Mouse (Mus musculus) ES-CJ7 (cell line): Measurements from ENCODE around the gene Rad23a.

Experiments
- DNase-seq: peaks from one replicate; pipeline ENCODE4 v3.0.0; 2011; ENCODE audit warnings: low read depth, low spot score

The Rad23a gene

DNA sequence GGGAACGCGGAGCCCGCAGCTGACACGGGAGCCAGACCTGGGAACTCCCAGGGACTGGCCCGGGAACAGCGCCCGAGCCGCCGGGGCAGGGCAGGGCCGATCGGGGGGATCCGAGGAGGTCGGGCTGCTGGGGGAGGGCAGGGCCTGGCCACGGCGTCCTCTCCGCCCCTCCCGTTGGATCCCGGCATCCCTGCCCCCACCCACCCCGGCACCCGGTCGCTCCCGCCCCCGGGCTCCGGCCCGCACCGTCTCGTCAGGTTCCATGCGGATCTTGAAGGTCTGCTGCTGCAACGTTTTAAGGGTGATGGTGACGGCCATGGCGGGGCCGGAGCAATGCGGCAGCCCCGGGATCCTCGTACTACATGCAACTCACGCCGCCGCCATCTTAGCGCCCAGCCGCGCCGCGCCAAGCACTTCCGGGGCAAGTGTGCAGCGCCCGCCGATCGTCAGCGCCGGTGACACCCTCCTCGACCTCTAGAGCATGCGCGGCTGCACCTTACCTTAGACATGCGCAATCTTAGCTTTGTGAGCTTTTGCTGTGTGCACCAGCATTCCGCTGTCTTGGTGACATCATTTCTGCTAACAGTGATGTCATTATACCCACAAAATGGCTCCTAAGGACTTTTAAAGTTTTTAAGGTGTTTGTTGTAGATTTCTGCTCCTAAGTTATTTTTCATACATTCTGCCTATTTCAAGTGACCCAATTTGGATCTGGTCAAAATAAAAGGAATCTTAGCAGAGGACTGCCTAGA, at the start of gene Rad23a:
Gene Rad23a, minus strand, starts transcription at position 418 of the 752 bp plus-strand sequence.
- peak; percentile 100 for DNase-seq

DNA sequence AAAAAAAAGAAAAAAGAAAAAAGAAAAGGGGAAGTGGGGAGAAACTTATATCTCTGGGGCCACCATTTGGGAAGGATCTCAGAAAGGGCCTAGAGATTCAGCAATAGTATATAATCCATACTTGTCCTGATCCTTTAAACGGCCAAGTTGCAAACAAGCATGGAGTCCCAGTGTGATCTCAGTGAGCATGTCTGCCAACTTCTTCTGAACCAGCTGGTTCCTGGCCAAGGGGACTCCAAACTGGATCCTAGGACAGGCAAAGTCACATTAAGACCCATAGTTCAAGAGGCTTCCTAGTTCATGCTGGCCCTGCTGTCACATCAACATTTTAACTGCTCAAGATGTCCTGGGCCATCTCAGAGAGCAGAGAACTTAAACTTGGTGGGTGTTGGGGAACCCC, 48.7 kb upstream of the Rad23a start:
- no peak for DNase-seq

DNA sequence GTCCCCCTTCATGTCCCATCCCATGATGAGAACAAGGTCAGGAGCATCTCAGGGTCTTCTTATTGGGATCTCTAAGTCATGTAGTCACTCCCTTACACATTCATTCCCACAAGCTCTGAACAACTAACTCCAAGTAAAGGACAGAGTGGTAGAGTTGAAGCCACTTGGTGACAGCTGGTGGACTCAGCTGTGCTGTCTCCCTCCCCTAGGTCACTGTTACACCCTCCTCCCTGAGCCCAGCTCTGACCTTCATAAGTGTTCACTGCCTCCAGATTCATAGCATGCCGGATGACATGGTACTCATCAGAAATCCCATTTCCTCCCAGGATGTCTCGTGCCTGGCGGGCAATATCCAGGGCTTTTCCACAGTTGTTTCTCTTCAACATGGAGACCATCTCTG, 47.8 kb upstream of the Rad23a start:
- no peak for DNase-seq

DNA sequence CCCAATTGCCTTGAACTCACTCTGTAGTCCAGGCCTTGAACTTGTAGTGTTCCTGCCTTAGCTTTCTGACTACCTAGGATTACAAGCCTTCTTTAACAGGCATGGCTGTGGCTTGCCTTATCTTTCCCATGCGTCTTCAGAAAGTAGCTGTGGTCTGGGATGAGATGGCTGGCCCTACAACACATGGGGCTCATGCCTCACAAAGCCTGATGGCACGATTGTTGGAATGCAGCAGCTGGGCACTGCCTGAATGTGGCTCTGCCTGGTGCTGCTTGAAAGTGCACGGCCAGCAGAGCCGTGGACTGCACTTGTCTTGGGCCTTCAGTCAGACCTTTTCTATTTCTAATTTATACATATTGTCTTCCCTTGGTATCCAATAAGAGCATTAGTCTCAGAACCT, 44.3 kb upstream of the Rad23a start:
- no peak for DNase-seq

- no peak for DNase-seq
Measured at GRCm38 (mm10) chr8:84878915-84879314, 38.5 kb upstream of the Rad23a start.

- no peak for DNase-seq
Measured at GRCm38 (mm10) chr8:84877297-84878035, 37.0 kb upstream of the Rad23a start.

GRCm38 (mm10) chr8:84874339-84874738, 33.9 kb upstream of the Rad23a start:
- no peak for DNase-seq

DNA sequence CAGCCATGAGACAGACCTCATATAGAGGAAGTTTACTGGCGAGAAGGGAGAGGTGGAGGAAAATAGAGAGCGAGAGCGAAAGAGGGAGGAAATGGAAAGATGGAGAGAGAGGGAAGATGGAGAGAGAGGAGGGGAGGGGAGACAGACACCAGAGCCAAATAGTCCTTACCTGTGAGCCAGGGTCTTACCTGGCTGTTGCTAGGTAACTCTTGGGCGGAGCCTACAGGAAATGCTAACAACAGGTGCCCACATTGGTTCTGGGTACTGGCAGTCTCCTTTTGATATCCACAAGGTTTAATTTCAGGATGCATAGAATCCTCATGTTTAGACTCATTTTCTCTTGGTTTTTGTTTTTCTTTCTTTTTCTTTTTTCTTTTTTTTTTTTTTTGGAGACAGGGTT, 32.6 kb upstream of the Rad23a start:
- peak; percentile 52 for DNase-seq

- DNase-seq, result peak; percentile 63
Measured at GRCm38 (mm10) chr8:84872309-84872965, 32.0 kb upstream of the Rad23a start.

DNA sequence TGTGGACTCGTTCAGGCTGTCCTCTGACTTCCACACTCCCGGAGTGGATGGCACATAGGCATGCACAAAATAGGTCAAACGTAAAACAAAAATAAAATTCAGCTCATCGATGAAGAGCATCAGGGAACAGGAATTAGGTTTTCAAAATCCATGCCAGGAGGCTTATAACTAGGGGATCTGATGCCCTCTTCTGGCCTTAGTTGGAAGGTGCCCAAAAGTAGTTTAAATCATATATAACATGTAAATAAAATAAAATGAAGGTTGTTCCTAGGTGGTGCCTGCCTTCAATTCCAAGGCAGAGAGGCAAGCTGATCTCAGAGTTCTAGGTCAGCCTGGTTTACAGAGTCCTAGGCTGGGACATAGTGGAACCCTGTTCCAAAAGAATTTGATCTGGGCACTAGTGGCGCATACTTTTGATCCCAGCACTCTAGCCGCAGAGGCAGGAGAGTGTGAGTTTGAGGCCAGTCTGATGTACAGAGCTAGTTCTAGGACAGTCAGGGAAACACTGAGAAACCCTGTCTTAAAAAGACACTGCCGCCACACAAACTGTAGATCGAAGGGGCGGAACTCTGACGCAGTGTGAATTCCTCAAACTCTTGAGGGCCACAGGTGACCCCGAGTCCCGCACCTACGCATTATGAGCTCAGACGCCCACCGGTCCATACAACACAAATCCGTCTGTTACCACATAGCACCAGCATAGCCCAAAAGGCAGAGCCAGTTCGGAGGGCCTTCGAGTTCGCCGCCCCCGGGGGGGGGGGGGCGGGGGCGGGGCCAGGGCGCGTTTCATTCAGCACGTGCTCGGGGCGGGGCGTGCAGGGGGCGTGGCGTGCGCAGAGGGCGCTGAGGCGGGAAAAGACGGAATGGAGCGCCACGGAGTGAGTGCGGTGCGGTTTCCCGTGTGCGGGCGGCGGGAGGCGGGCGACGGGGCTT, 31.2 kb upstream of the Rad23a start, which contains the start of gene Syce2:
Gene Syce2, plus strand, starts transcription at position 736 of the 933 bp plus-strand sequence.
- DNase-seq, result peak; percentile 86

DNA sequence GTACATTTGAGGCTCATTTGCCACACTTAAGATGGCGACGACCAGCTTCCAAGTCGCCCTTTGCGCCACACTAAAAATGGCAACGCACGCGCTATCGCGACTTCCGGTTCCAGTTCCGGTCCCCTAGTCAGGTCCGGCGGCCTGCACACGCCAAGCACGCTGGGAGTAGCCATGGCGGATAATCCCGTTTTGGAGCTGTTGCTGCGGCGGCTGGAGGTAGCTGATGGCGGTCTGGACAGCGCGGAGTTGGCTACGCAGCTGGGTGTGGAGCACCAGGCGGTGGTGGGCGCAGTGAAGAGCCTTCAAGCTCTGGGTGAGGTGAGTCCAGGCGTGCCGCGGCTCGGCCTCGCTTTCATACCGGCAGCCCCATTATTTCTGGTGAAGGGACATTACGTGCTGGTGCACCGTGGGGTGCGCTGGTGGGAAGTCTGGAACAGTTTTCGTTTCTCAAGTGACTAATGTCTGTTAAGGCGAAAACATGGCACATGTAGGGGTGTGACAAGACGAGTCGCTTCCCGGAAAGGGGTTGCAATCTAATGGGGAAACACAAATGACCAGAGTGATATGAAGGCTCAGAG, 16.5 kb upstream of the Rad23a start, which contains the start of gene Farsa:
Gene Farsa, plus strand, starts transcription at position 126 of the 578 bp plus-strand sequence.
- peak; percentile 97 for DNase-seq

GRCm38 (mm10) chr8:84856434-84856833, 16.0 kb upstream of the Rad23a start:
- DNase-seq, result no peak

GRCm38 (mm10) chr8:84847684-84848435, 7.4 kb upstream of the Rad23a start:
- DNase-seq, result peak; percentile 76

DNA sequence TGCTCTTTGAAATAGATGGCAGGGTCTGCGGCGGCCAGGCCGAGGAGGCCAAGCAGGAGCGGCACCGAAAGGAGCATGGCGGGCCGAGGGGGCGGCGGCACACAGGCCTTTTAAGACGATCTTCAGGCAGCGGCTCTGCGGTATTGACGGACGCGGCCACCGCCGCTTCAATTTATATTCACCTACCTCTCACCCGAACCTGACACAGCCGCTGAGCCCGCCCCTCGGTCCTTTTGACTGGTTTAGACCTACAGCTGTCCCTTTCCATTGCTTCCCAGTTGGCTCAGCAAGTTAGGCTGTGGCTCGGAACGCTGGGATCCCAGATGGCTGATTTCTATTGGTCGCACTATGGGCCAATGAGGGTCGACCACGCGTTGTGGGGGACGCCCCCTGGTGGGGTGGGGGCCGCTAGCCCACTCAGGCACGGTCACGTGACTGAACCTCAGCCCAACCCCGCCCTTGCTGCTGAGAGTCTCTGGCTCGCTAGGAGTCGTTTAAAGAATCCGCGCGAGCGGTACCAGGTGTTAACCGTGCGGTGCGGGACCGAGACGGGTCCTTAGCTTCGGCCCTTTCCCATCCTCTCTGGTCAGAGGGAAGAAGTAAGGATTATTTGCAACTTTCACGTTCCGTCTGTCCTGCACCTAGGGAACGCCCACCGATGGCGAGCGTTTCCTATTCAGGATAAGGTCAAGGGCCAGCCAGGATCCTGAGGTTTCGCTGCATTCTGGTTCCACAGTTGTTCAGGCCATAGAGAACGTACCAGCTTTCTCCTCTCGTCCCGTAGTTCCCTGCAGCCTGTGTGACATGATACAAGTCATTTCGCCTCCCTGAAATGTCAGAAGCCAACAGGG, 6.5 kb upstream of the Rad23a start, which contains the start of gene Calr:
Gene Calr, minus strand, starts transcription at position 213 of the 851 bp plus-strand sequence.
- DNase-seq, result peak; percentile 100

GRCm38 (mm10) chr8:84846094-84846721, 5.7 kb upstream of the Rad23a start:
- DNase-seq, result peak; percentile 48

DNA sequence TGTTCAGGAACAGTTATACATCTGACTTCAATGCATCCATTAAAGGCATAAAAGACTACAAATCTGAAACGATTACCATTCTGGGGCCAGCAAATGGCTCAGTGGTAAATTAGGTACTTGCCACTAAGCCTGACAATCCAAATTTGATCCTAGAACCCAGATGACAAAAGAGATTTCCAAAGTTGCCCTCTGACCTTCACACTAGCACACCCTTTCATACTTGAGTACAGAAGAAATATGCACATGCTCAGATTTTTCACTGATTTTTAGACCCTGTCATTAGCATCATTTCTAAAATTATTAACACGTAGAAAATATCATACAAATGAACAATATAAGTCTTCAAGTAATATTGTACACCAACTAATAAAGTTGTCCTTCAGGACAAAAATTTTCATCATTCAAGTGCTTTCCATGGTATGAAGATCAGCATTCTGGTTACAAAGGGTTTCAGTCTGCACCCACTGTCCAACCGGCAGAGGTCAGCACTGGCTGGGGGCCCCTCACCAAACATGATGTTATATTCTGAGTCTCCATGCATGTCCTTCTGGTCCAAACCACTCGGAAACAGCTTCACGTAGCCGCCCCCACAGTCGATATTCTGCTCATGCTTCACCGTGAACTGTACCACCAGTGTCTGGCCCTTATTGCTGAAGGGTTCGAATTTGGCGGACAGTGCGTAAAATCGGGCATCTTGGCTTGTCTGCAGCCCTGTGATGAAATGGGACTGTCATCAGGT, 5.1 kb upstream of the Rad23a start:
- DNase-seq, result no peak

- DNase-seq, result peak; percentile 56
Measured at GRCm38 (mm10) chr8:84844397-84845070, 4.1 kb upstream of the Rad23a start.
